Mouse (Mus musculus): ENCODE measurements around the gene Tcl1. TPM values are rescaled to one million over a fixed set of nuclear protein-coding genes. Genes with fewer than 3 reads are reported as not detected.
"Not testable (repeated sequence)": the region's sequence is repeated elsewhere in the genome, so short reads cannot be mapped to it uniquely, and the experiment has no call there.

The Tcl1 gene
- total RNA-seq, 2 experiments from 2014 or later, result not detected

GRCm38 (mm10) chr12:105188980-105189379, 33.6 kb downstream of the Tcl1 start:
- intact Hi-C loops (cut with DNase I); DNase-seq: not testable (repeated sequence)

GRCm38 (mm10) chr12:105181040-105181644, 41.5 kb downstream of the Tcl1 start:
- intact Hi-C loops (cut with DNase I); DNase-seq: not testable (repeated sequence)

GRCm38 (mm10) chr12:105176044-105176443, 46.5 kb downstream of the Tcl1 start, which contains the start of gene Tcl1b5:
Gene Tcl1b5, plus strand, starts transcription at chr12:105176344.
- not testable (repeated sequence) for DNase-seq
- intact Hi-C loops (cut with DNase I), result loop anchor here (10.0 kb wide), 1 partner anchor 121 kb away; no protein-coding TSS in a partner anchor

GRCm38 (mm10) chr12:105174318-105174717, 48.3 kb downstream of the Tcl1 start:
- DNase-seq, result peak; percentile 26 to 40
- intact Hi-C loops (cut with DNase I), result loop anchor here (10.0 kb wide), 1 partner anchor 120 kb away; no protein-coding TSS in a partner anchor

- DNase-seq, result no peak
- intact Hi-C loops (cut with DNase I), result loop anchor here (10.0 kb wide), 1 partner anchor 119 kb away; no protein-coding TSS in a partner anchor
These were observed 49.2 kb downstream of the Tcl1 start for GRCm38 (mm10) chr12:105173366-105173765.

Other genes with a start within 250 kb of the Tcl1 start
- 1 to 10 TPM; 3.1 to 3.8 TPM for gene Syne3, start 213.0 kb downstream of the Tcl1 start, total RNA-seq (2021)
- gene Glrx5, start 190.1 kb downstream of the Tcl1 start, total RNA-seq (2021), result 10 to 100 TPM; 57.9 to 61.2 TPM
- not detected for gene Tcl1b2, start 76.8 kb downstream of the Tcl1 start, total RNA-seq (2021)
- gene Tcl1b1, start 63.1 kb downstream of the Tcl1 start, total RNA-seq (2021), result not detected
- not detected for gene Tcl1b5, start 46.4 kb downstream of the Tcl1 start, total RNA-seq (2021)
- gene Tcl1b3, start 31.8 kb downstream of the Tcl1 start, total RNA-seq (2021), result not detected
- gene Tcl1b4, start 20.8 kb downstream of the Tcl1 start, total RNA-seq (2021), result not detected
- gene Tunar, start 111.1 kb upstream of the Tcl1 start, total RNA-seq (2021), result not detected
- under 1 TPM; 0.23 to 0.42 TPM for gene D430019H16Rik, start 231.1 kb upstream of the Tcl1 start, total RNA-seq (2021)